Mouse (Mus musculus) cortical plate, adult 2 months (tissue): Measurements from ENCODE around the gene Plek.

ENCODE experiments used
- CTCF ChIP-seq: fragments of 200-500 bp; IDR thresholded peaks from 2 replicates; pipeline ENCODE4 v1.5.1; 2011; ENCODE audit warnings: mild to moderate bottlenecking, control low read depth, low read length; ENCODE audit not compliant: insufficient read depth; ENCODE audit errors: extremely low read depth
- POLR2A ChIP-seq: fragments of 200-500 bp; IDR thresholded peaks from 2 replicates; pipeline ENCODE4 v1.6.1; 2011; ENCODE audit warnings: mild to moderate bottlenecking, low read length, control low read depth; ENCODE audit not compliant: insufficient read depth; ENCODE audit errors: extremely low read depth

DNA sequence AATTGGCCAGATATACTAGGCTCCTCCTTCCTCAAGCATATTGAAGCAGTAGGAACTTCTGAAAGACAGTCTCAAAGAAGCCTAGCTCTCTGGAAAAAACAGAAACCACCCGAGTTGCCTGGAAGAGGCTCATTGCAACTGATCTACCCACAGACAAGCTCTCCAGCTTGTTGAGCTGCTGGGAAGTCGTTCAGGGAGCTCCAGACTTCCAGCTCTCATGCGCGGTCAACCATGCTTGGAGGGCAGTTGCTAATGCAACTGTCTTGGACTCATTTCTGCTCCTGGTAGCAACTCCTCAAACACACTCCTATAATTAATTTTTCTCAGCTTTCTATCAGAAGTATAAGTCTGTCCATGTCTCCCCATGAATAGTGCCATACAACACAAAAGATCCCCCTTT is 109.2 kb downstream of the Plek start:
- no peak for TF ChIP-seq CTCF
- TF ChIP-seq POLR2A = no peak
